Mouse (Mus musculus) sigmoid colon, adult 10 weeks (tissue): Measurements from ENCODE around the gene Klrb1f. TPM values are rescaled to one million over a fixed set of nuclear protein-coding genes. Genes with fewer than 3 reads are reported as not detected.

Experiments
- polyA plus RNA-seq: library from polyadenylated mRNA; stranded (reverse); fragments of 350-450 nt; fragmentation: Illumina TruSeq; extraction: RNeasy Lipid Tissue Mini Kit (QIAGEN cat#74804); gene quantifications from one replicate; pipeline ENCODE4 v1.2.3, GENCODE M21; 2014; ENCODE audit warnings: low read depth, low replicate concordance

The Klrb1f gene
- polyA plus RNA-seq: 0.85 TPM

GRCm38 (mm10) chr6:129045601-129046000, at the start of gene Klrb1f:
Gene Klrb1f, plus strand, starts transcription at chr6:129045901.

GRCm38 (mm10) chr6:129100794-129101193, 55.1 kb downstream of the Klrb1f start, which contains the start of gene Clec2e:
Gene Clec2e, minus strand, starts transcription at chr6:129100913.

Other genes starting within 250 kb of the Klrb1f start
- gene Gm44511, start 219.6 kb upstream of the Klrb1f start, polyA plus RNA-seq: 3.1 TPM
- 3.4 TPM for gene Klrb1b, start 219.6 kb upstream of the Klrb1f start, polyA plus RNA-seq
- 10.7 TPM for gene Clec2i, start 158.3 kb upstream of the Klrb1f start, polyA plus RNA-seq
- gene BC035044, start 154.8 kb upstream of the Klrb1f start, polyA plus RNA-seq: 2.3 TPM
- gene Clec2g, start 111.5 kb upstream of the Klrb1f start, polyA plus RNA-seq: 0.28 TPM
- 83.0 TPM for gene Clec2e, start 55.0 kb downstream of the Klrb1f start, polyA plus RNA-seq
- 665 TPM for gene Clec2d, start 134.7 kb downstream of the Klrb1f start, polyA plus RNA-seq
- gene Cd69, start 229.5 kb downstream of the Klrb1f start, polyA plus RNA-seq: 8.1 TPM